Mouse (Mus musculus) heart, embryonic 13.5 days (tissue): ENCODE measurements around the gene Stmnd1. TPM values are rescaled to one million over a fixed set of nuclear protein-coding genes. Genes with fewer than 3 reads are reported as not detected.
"Not testable (repeated sequence)": the region's sequence is repeated elsewhere in the genome, so short reads cannot be mapped to it uniquely, and the experiment has no call there.

Source experiments
- ATAC-seq: fragments of 200-750 bp; cut with Nextera tagmentation; 2 replicates; pipeline ENCODE4 v1.8.0; 2017; ENCODE audit warnings: moderate TSS enrichment; ENCODE audit not compliant: insufficient number of reproducible peaks, low FRiP score, low TSS enrichment; ENCODE audit errors: extremely low read depth
- H3K27ac ChIP-seq: fragments of 300-500 bp; sonication (generic); replicated peaks from 2 replicates; pipeline ENCODE4 v1.5.1; 2015; ENCODE audit warnings: moderate library complexity, mild to moderate bottlenecking, inconsistent platforms
- H3K27me3 ChIP-seq: fragments of 300-500 bp; sonication (generic); replicated peaks from 2 replicates; pipeline ENCODE4 v1.6.1; 2015; ENCODE audit warnings: mild to moderate bottlenecking, inconsistent platforms
- H3K36me3 ChIP-seq: fragments of 300-500 bp; sonication (generic); 2 replicates; pipeline ENCODE4 v1.6.1; 2015; ENCODE audit warnings: mild to moderate bottlenecking, inconsistent platforms
- H3K4me1 ChIP-seq: fragments of 300-500 bp; sonication (generic); 2 replicates; pipeline ENCODE4 v1.6.1; 2015; ENCODE audit warnings: inconsistent platforms
- H3K4me2 ChIP-seq: fragments of 300-500 bp; sonication (generic); 2 replicates; pipeline ENCODE4 v1.6.1; 2015; ENCODE audit warnings: inconsistent platforms, mild to moderate bottlenecking, moderate library complexity
- H3K4me3 ChIP-seq: fragments of 300-500 bp; sonication (generic); 2 replicates; pipeline ENCODE4 v1.5.1; 2015; ENCODE audit warnings: moderate library complexity, mild to moderate bottlenecking, inconsistent platforms
- H3K9ac ChIP-seq: fragments of 300-500 bp; sonication (generic); 2 replicates; pipeline ENCODE4 v1.6.1; 2015; ENCODE audit warnings: inconsistent platforms, mild to moderate bottlenecking, moderate library complexity
- H3K9me3 ChIP-seq: fragments of 300-500 bp; sonication (generic); 2 replicates; pipeline ENCODE4 v1.6.1; 2016; ENCODE audit warnings: inconsistent platforms
- WGBS: fragments of 180-500 bp; shearing (Covaris S2); methylation state at CpG from one replicate; pipeline ENCODE4 v1.1.7; 2015; ENCODE audit warnings: mixed read lengths; 5-methylcytosine and 5-hydroxymethylcytosine counted together
- polyA plus RNA-seq: library from polyadenylated mRNA; unstranded; fragments of >200 nt; fragmentation: Nextera tagmentation; extraction: Ambion mirVana; gene quantifications from 2 replicates; pipeline ENCODE4 v1.2.1, GENCODE M21; 2015

The Stmnd1 gene
- polyA plus RNA-seq, 1 experiment from 2014 or later: 0.17 TPM

- no peak for ATAC-seq
These were observed 20.8 kb downstream of the Stmnd1 start for GRCm38 (mm10) chr13:46294365-46294764.

DNA sequence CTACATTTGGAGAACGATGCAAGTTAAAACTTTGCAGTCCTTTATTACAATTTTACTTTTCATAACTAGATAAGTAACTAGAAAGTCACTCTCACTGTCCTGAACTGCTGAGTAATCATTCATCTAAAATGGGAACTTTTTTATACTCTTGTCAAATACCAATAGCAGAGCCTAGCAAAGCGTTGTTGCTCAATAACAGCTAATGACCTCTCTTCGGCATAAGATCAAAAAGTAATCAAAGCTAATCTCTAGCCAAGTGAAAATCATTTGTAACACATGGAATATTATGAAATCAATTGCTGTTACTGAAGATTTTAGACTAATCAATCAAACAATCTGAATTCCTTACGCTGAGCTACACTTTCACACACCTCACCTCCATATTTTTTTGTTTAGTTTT, 24.2 kb downstream of the Stmnd1 start:
- Histone ChIP-seq H3K4me1 (no peaks in the 10 kb centered on the region), H3K36me3 (no peaks in the 10 kb centered on the region), H3K9ac (no peak overlapping the region), H3K4me2 (no peak overlapping the region), H3K4me3 (no peak overlapping the region), H3K9me3 (no peaks in the 10 kb centered on the region), H3K27ac (no peak overlapping the region), H3K27me3 (no peaks in the 10 kb centered on the region)
- no peak for ATAC-seq
- 88% methylated on average over 4 of the region's 4 CpGs for WGBS

More at GRCm38 (mm10) chr13:46294365-46294764, 20.8 kb downstream of the Stmnd1 start:
- no peaks in the 10 kb centered on the region for H3K9me3 ChIP-seq
- H3K27me3 ChIP-seq: no peaks in the 10 kb centered on the region
- no peak overlapping the region for H3K4me2 ChIP-seq
- H3K4me1 ChIP-seq: no peaks in the 10 kb centered on the region
- H3K9ac ChIP-seq: no peak overlapping the region
- no peak overlapping the region for H3K4me3 ChIP-seq
- H3K27ac ChIP-seq: no peak overlapping the region
- no peaks in the 10 kb centered on the region for H3K36me3 ChIP-seq

- peak overlapping the region; percentile 32; the same call in 1 of the 2 replicates for H3K4me2 ChIP-seq
These were observed 37.3 kb downstream of the Stmnd1 start for GRCm38 (mm10) chr13:46310790-46311189.

GRCm38 (mm10) chr13:46313176-46313575, 39.7 kb downstream of the Stmnd1 start:
- ATAC-seq: no peak

More at GRCm38 (mm10) chr13:46310790-46311189, 37.3 kb downstream of the Stmnd1 start:
- H3K4me3 ChIP-seq: no peak overlapping the region; the same call in 1 of the 2 replicates
- H3K9ac ChIP-seq: 0 out of 2 replicates have a peak overlapping the region, but pooled peaks have one; percentile 14
- H3K9me3 ChIP-seq: peaks cover under 1% of the 10 kb centered on the region
- no peaks in the 10 kb centered on the region for H3K36me3 ChIP-seq
- no peaks in the 10 kb centered on the region for H3K27me3 ChIP-seq
- H3K27ac ChIP-seq: no peak overlapping the region
- ATAC-seq: no peak
- no peaks in the 10 kb centered on the region for H3K4me1 ChIP-seq
- WGBS: 32% methylated on average over 10 of the region's 10 CpGs

GRCm38 (mm10) chr13:46315165-46315564, 41.6 kb downstream of the Stmnd1 start:
- Histone ChIP-seq H3K4me2 (no peak overlapping the region), H3K4me1 (no peaks in the 10 kb centered on the region), H3K9ac (no peak overlapping the region), H3K4me3 (no peak overlapping the region), H3K27me3 (no peaks in the 10 kb centered on the region), H3K27ac (no peak overlapping the region), H3K36me3 (no peaks in the 10 kb centered on the region), H3K9me3 (peaks cover 7% of the 10 kb centered on the region)
- 80% methylated on average over 7 of the region's 7 CpGs for WGBS
- no peak for ATAC-seq

More at GRCm38 (mm10) chr13:46313176-46313575, 39.7 kb downstream of the Stmnd1 start:
- no peaks in the 10 kb centered on the region for H3K27me3 ChIP-seq
- no peak overlapping the region for H3K4me3 ChIP-seq
- no peak overlapping the region for H3K4me2 ChIP-seq
- H3K9ac ChIP-seq: no peak overlapping the region
- H3K4me1 ChIP-seq: no peaks in the 10 kb centered on the region
- no peak overlapping the region for H3K27ac ChIP-seq
- H3K9me3 ChIP-seq: peaks cover 7% of the 10 kb centered on the region
- 80% methylated on average over 5 of the region's 5 CpGs for WGBS
- no peaks in the 10 kb centered on the region for H3K36me3 ChIP-seq

GRCm38 (mm10) chr13:46326351-46326985, 52.9 kb downstream of the Stmnd1 start:
- H3K27me3 ChIP-seq: no peaks in the 10 kb centered on the region
- H3K4me1 ChIP-seq: no peaks in the 10 kb centered on the region
- no peak overlapping the region for H3K27ac ChIP-seq
- 71% methylated on average over 4 of the region's 4 CpGs for WGBS
- no peaks in the 10 kb centered on the region for H3K36me3 ChIP-seq
- H3K4me2 ChIP-seq: no peak overlapping the region
- H3K4me3 ChIP-seq: no peak overlapping the region
- no peaks in the 10 kb centered on the region for H3K9me3 ChIP-seq
- ATAC-seq: no peak
- H3K9ac ChIP-seq: no peak overlapping the region

DNA sequence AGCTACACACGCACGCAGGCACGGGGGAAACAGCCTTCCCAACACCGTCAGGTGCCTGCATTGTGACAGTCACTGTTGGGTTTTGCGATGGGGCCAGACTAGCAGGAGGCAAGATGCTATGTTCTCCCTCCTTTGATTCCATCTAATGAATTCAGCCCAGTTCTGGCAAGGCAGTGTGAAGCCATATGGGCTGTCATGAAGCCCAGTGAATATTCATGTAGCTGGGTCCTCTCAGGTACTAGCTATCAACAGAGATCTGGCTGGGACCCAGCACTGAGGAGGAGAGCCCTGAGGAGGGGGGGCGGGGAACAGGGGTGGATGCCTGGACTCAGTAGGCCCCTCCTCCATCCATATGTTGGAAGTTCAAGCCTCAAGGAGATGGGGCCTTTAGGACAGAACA, 61.5 kb downstream of the Stmnd1 start:
- peaks cover 8% of the 10 kb centered on the region for H3K9me3 ChIP-seq
- ATAC-seq: no peak
- WGBS: 73% methylated on average over 6 of the region's 6 CpGs

DNA sequence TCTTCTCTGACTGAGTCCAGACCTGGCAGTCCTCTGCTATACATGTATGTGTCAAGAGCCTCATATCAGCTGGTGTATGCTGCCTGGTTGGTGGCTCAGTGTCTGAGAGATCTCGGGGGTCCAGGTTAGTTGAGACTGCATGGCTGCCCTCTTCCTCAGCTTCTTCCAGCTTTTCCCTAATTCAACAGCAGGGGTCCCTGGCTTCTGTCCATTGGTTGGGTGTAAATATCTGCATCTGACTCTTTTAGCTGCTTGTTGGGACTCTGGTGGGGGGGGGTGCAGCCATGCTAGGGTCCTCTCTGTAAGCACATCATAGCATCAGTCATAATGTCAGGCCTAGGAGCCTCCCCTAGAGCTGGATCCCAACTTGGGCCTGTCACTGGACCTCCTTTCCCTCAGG, 62.8 kb downstream of the Stmnd1 start:
- H3K4me1 ChIP-seq, ATAC-seq, H3K9me3 ChIP-seq, H3K27me3 ChIP-seq, H3K9ac ChIP-seq, H3K36me3 ChIP-seq, H3K4me2 ChIP-seq, H3K4me3 ChIP-seq, H3K27ac ChIP-seq: not testable (repeated sequence)
- WGBS: 65% methylated on average over 1 of the region's 1 CpGs

More for the DNA sequence above, 61.5 kb downstream of the Stmnd1 start:
- H3K27me3 ChIP-seq: no peaks in the 10 kb centered on the region
- H3K27ac ChIP-seq: no peak overlapping the region
- H3K9ac ChIP-seq: no peak overlapping the region
- no peaks in the 10 kb centered on the region for H3K4me1 ChIP-seq
- no peaks in the 10 kb centered on the region for H3K36me3 ChIP-seq
- H3K4me3 ChIP-seq: no peak overlapping the region
- no peak overlapping the region for H3K4me2 ChIP-seq

DNA sequence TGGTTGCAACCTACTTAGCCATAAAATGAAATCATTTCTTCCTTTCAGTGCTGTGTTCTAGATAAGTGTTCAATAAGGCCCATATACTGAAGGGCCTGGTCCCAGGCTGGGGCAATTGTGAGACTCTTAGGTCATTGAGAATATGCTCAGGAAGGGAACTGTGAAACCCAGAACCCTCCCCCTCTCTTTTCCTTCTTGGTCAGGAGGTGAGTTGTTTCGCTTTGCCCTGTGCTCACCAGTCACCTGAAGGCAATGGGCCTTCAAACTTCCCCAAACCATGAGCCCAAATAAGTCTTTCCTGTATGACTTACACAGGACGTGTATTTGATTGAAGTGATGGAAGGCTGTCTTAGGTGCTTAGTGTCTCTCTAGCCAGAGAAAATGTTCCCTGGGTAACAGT, 64.3 kb downstream of the Stmnd1 start:
- no peak overlapping the region for H3K9ac ChIP-seq
- no peaks in the 10 kb centered on the region for H3K9me3 ChIP-seq
- ATAC-seq: no peak
- no peak overlapping the region for H3K27ac ChIP-seq
- H3K4me3 ChIP-seq: no peak overlapping the region
- no peaks in the 10 kb centered on the region for H3K36me3 ChIP-seq
- no peaks in the 10 kb centered on the region for H3K27me3 ChIP-seq
- 67% methylated on average over 2 of the region's 2 CpGs for WGBS
- no peaks in the 10 kb centered on the region for H3K4me1 ChIP-seq
- H3K4me2 ChIP-seq: no peak overlapping the region

DNA sequence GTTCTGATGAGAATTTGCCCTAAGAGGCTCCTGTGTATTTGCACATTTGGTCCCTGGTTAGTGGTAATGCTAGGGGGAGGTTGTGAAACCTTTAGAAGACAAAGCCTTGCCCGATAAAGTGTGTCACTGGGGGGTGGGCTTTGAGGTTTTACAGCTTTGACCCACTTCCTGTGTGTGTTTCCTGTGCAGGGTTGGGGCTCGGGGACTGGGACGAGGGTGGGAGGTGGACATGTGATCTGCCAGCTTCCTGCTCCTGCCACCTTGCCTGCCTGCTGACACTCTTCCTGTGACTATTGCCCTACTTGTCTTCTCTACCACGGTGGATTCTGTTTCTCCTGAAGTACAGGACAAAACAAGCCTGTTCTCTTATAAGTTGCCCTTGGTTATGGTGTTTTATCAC, 66.4 kb downstream of the Stmnd1 start:
- H3K27ac ChIP-seq: no peak overlapping the region
- H3K4me1 ChIP-seq: no peaks in the 10 kb centered on the region
- H3K9ac ChIP-seq: no peak overlapping the region
- no peaks in the 10 kb centered on the region for H3K9me3 ChIP-seq
- no peak overlapping the region for H3K4me2 ChIP-seq
- no peak for ATAC-seq
- no peaks in the 10 kb centered on the region for H3K27me3 ChIP-seq
- H3K36me3 ChIP-seq: no peaks in the 10 kb centered on the region
- 42% methylated on average over 4 of the region's 4 CpGs for WGBS
- H3K4me3 ChIP-seq: no peak overlapping the region

DNA sequence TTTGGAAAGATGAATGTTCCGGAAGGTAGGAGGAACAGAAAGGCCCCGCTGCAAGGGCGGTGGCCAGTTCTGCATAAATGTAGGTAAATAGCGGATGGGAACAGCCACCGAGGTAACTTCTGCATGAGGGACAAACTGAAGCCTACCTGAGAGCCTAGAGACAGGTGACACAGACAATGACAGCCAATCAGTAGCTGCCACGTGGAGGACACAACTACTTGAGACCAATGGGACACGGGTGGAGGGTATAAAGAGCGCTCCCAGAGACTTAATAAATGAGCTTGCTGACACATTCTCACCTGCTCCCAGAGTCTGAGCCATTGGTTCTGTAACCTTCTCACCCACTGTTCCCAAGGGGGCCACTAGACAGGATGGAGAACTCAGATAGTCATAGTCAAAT, 67.1 kb downstream of the Stmnd1 start:
- Histone ChIP-seq H3K27me3 (no peaks in the 10 kb centered on the region), H3K4me2 (no peak overlapping the region), H3K36me3 (no peaks in the 10 kb centered on the region), H3K4me1 (no peaks in the 10 kb centered on the region), H3K4me3 (no peak overlapping the region), H3K9ac (no peak overlapping the region), H3K27ac (no peak overlapping the region), H3K9me3 (no peaks in the 10 kb centered on the region)
- ATAC-seq: no peak
- 85% methylated on average over 8 of the region's 8 CpGs for WGBS

GRCm38 (mm10) chr13:46341419-46341818, 67.9 kb downstream of the Stmnd1 start:
- no peak for ATAC-seq
- WGBS: 80% methylated on average over 5 of the region's 5 CpGs
- H3K4me2 ChIP-seq: no peak overlapping the region
- H3K4me3 ChIP-seq: no peak overlapping the region
- H3K9ac ChIP-seq: no peak overlapping the region
- H3K9me3 ChIP-seq: no peaks in the 10 kb centered on the region
- no peaks in the 10 kb centered on the region for H3K36me3 ChIP-seq
- H3K27ac ChIP-seq: no peak overlapping the region
- no peaks in the 10 kb centered on the region for H3K4me1 ChIP-seq
- H3K27me3 ChIP-seq: no peaks in the 10 kb centered on the region
